Mouse (Mus musculus) intestine, postnatal 0 days (tissue): ENCODE results near the gene Unc119. TPM values are rescaled to one million over a fixed set of nuclear protein-coding genes. Genes with fewer than 3 reads are reported as not detected.
A peak's percentile ranks its signal among the peaks of the same experiment; 100 is the strongest.

Experiments
- ATAC-seq: fragments of 200-750 bp; cut with Nextera tagmentation; 2 replicates; pipeline ENCODE4 v1.8.0; 2017; ENCODE audit warnings: mild to moderate bottlenecking, moderate TSS enrichment, moderate library complexity
- H3K27ac ChIP-seq: fragments of 300-500 bp; sonication (generic); 2 replicates; pipeline ENCODE4 v1.5.1; 2014; ENCODE audit warnings: mild to moderate bottlenecking, low read depth, low read length, moderate library complexity
- H3K27me3 ChIP-seq: fragments of 300-500 bp; sonication (generic); replicated peaks from 2 replicates; pipeline ENCODE4 v1.6.1; 2014; ENCODE audit warnings: low read length, mixed read lengths; ENCODE audit not compliant: control insufficient read depth, insufficient read depth
- H3K36me3 ChIP-seq: fragments of 300-500 bp; sonication (generic); 2 replicates; pipeline ENCODE4 v1.6.1; 2014; ENCODE audit warnings: mild to moderate bottlenecking, moderate library complexity; ENCODE audit not compliant: control insufficient read depth, insufficient read depth
- H3K4me1 ChIP-seq: fragments of 300-500 bp; sonication (generic); replicated peaks from 2 replicates; pipeline ENCODE4 v1.6.1; 2014; ENCODE audit warnings: antibody characterized with exemption, low read length, mixed read lengths; ENCODE audit not compliant: control insufficient read depth, insufficient read depth
- H3K4me2 ChIP-seq: fragments of 300-500 bp; sonication (generic); replicated peaks from 2 replicates; pipeline ENCODE4 v1.6.1; 2014; ENCODE audit warnings: low read depth, mild to moderate bottlenecking, moderate library complexity
- H3K4me3 ChIP-seq: fragments of 300-500 bp; sonication (generic); 2 replicates; pipeline ENCODE4 v1.5.1; 2014; ENCODE audit warnings: low read depth, low read length
- H3K9ac ChIP-seq: fragments of 300-500 bp; sonication (generic); 2 replicates; pipeline ENCODE4 v1.6.1; 2014; ENCODE audit warnings: mild to moderate bottlenecking, low read depth, low read length
- H3K9me3 ChIP-seq: fragments of 300-500 bp; sonication (generic); 2 replicates; pipeline ENCODE4 v1.6.1; 2016; ENCODE audit warnings: mixed run types; ENCODE audit not compliant: control insufficient read depth
- CTCF ChIP-seq: sonication (generic); IDR thresholded peaks from 2 replicates; pipeline ENCODE4 v1.5.1; 2016; ENCODE audit warnings: low read depth, mild to moderate bottlenecking, control low read depth, antibody characterized with exemption, moderate library complexity
- WGBS: fragments of 180-500 bp; shearing (Covaris S2); extraction: QIAGEN DNeasy Blood & Tissue Kit; methylation state at CpG from one replicate; pipeline ENCODE4 v1.1.7; 2014; 5-methylcytosine and 5-hydroxymethylcytosine counted together
- polyA plus RNA-seq: library from polyadenylated mRNA; unstranded; fragments of >200 nt; fragmentation: Nextera tagmentation; extraction: Ambion mirVana; gene quantifications from 2 replicates; pipeline ENCODE4 v1.2.1, GENCODE M21; 2015

Unc119 gene
- 26.9 and 28.4 TPM in 2 replicates for polyA plus RNA-seq

GRCm38 (mm10) chr11:78343381-78344327 is at the start of gene Unc119:
Gene Unc119, plus strand, starts transcription at chr11:78343482.
- TF ChIP-seq CTCF = peak; percentile 27; the same call in 1 of the 2 replicates
- H3K4me1 ChIP-seq = peaks cover 12% of the 10 kb centered on the region; the same call in 1 of the 2 replicates
- peaks cover 28% of the 10 kb centered on the region for H3K36me3 ChIP-seq
- peak; percentile 68 for ATAC-seq
- H3K9ac ChIP-seq = peak within 1 kb of the TSS; percentile 79
- H3K27me3 ChIP-seq = no peaks in the 10 kb centered on the region
- peak within 1 kb of the TSS; percentile 100 for H3K4me2 ChIP-seq
- no peaks in the 10 kb centered on the region for H3K9me3 ChIP-seq
- H3K4me3 ChIP-seq = peak within 1 kb of the TSS; percentile 74
- 0 out of 2 replicates have a peak within 1 kb of the TSS, but pooled peaks have one; percentile 50 for H3K27ac ChIP-seq
- 3% methylated on average over 63 of the region's 66 CpGs for WGBS

- Histone ChIP-seq H3K9me3 (no peaks in the 10 kb centered on the region), H3K36me3 (peaks cover 28% of the 10 kb centered on the region), H3K4me1 (no peaks in the 10 kb centered on the region), H3K27ac (no peak overlapping the region), H3K27me3 (no peaks in the 10 kb centered on the region), H3K9ac (no peak overlapping the region), H3K4me2 (no peak overlapping the region), H3K4me3 (no peak overlapping the region)
- WGBS = 78% methylated on average over 6 of the region's 6 CpGs
- 0 out of 2 replicates have a peak, but pooled peaks have one; percentile 33 for ATAC-seq
- TF ChIP-seq CTCF = no peak
Observed at GRCm38 (mm10) chr11:78294585-78294984, 48.7 kb upstream of the Unc119 start.

- 65% methylated on average over 7 of the region's 7 CpGs for WGBS
Observed at GRCm38 (mm10) chr11:78300917-78301316, 42.4 kb upstream of the Unc119 start.

GRCm38 (mm10) chr11:78301357-78302084 is 41.8 kb upstream of the Unc119 start, which contains the start of gene Spag5:
Gene Spag5, plus strand, starts transcription at chr11:78301529.
- TF ChIP-seq CTCF = no peak
- peak within 1 kb of the TSS; percentile 47 for H3K9ac ChIP-seq
- under 1% methylated on average over 49 of the region's 49 CpGs for WGBS
- no peaks in the 10 kb centered on the region for H3K27me3 ChIP-seq
- peak; percentile 98 for ATAC-seq
- H3K9me3 ChIP-seq = no peaks in the 10 kb centered on the region
- no peak within 1 kb of the TSS for H3K27ac ChIP-seq
- H3K4me3 ChIP-seq = peak within 1 kb of the TSS; percentile 87
- H3K4me1 ChIP-seq = no peaks in the 10 kb centered on the region
- peak within 1 kb of the TSS; percentile 93 for H3K4me2 ChIP-seq
- peaks cover 15% of the 10 kb centered on the region for H3K36me3 ChIP-seq

More at GRCm38 (mm10) chr11:78300917-78301316, 42.4 kb upstream of the Unc119 start:
- Histone ChIP-seq H3K4me3 (peak overlapping the region; percentile 87), H3K27ac (no peak overlapping the region), H3K9ac (peak overlapping the region; percentile 47; the same call in 1 of the 2 replicates), H3K27me3 (no peaks in the 10 kb centered on the region), H3K4me1 (no peaks in the 10 kb centered on the region), H3K36me3 (peaks cover 15% of the 10 kb centered on the region), H3K9me3 (no peaks in the 10 kb centered on the region), H3K4me2 (peak overlapping the region; percentile 93)
- no peak for TF ChIP-seq CTCF
- peak; percentile 26; the same call in 1 of the 2 replicates for ATAC-seq

GRCm38 (mm10) chr11:78305272-78305671 is 38.0 kb upstream of the Unc119 start:
- TF ChIP-seq CTCF = no peak
- H3K27me3 ChIP-seq = no peaks in the 10 kb centered on the region
- no peak overlapping the region for H3K9ac ChIP-seq
- no peak overlapping the region for H3K4me3 ChIP-seq
- no peak for ATAC-seq
- H3K4me1 ChIP-seq = no peaks in the 10 kb centered on the region
- no peaks in the 10 kb centered on the region for H3K9me3 ChIP-seq
- H3K4me2 ChIP-seq = no peak overlapping the region
- H3K36me3 ChIP-seq = peaks cover 15% of the 10 kb centered on the region
- H3K27ac ChIP-seq = no peak overlapping the region
- 90% methylated on average over 4 of the region's 4 CpGs for whole genome bisulfite sequencing
